Mouse (Mus musculus): Measurements from ENCODE around the gene Gsdma2. TPM values are rescaled to one million over a fixed set of nuclear protein-coding genes. Genes with fewer than 3 reads are reported as not detected.
"Not testable (repeated sequence)": the region's sequence is repeated elsewhere in the genome, so short reads cannot be mapped to it uniquely, and the experiment has no call there.

Gsdma2 gene
- polyA plus RNA-seq (2012; ENCODE audit: insufficient read depth, insufficient read length, low replicate concordance, missing spikeins), result not detected in 2 replicates

- no peak within 1 kb of the TSS for H3K4me3 ChIP-seq (ENCODE audit: insufficient read depth, low read depth, low read length)
- TF ChIP-seq POLR2A (IDR thresholded peaks at IDR 0.05; ENCODE audit: insufficient read depth, low read depth, low read length), result no peak
- 75% methylated on average over 2 of the region's 2 CpGs for WGBS
- no peaks in the 10 kb centered on the region for H3K4me1 ChIP-seq (ENCODE audit: control insufficient read depth, insufficient read depth, low read length)
- H3K27ac ChIP-seq (ENCODE audit: insufficient read depth, low read depth, low read length), result no peak within 1 kb of the TSS
These were observed at the start of gene Gsdma2 for GRCm38 (mm10) chr11:98646459-98646858. Gsdma2 (plus strand) TSS chr11:98646759.

- Histone ChIP-seq H3K27ac (ENCODE audit: insufficient read depth, low read depth, low read length) (no peak overlapping the region), H3K4me3 (ENCODE audit: insufficient read depth, low read depth, low read length) (no peak overlapping the region), H3K4me1 (ENCODE audit: control insufficient read depth, insufficient read depth, low read length) (peaks cover 3% of the 10 kb centered on the region; the same call in 1 of the 2 replicates)
- TF ChIP-seq CTCF (IDR thresholded peaks at IDR 0.05; ENCODE audit: insufficient read depth, low read depth, low read length), result no peak
- no peak for TF ChIP-seq POLR2A (IDR thresholded peaks at IDR 0.05; ENCODE audit: insufficient read depth, low read depth, low read length)
- 34% methylated on average over 5 of the region's 6 CpGs for WGBS
These were observed 49.2 kb upstream of the Gsdma2 start for GRCm38 (mm10) chr11:98597363-98597762.

DNA sequence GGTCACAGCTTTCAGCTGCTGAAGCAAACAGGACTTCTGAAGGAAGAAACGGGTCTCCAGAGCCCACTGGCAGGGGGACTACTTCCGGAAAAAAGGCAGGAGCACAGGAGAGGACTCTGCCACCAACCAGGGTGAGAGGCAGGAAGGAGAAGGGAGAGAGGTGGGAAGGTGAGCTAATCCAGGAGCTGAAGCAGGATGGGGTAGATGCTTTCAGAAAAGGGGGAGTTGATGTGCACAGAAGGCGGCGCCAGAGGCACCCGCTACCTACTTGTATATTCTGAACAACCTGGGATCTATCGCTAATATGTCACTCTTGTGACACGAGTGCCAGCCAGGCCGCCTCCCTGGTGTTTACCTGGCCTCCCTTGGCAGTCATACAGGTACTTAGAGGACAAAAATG, 48.6 kb upstream of the Gsdma2 start, which contains the start of gene Lrrc3c:
Gene Lrrc3c, plus strand, starts transcription at position 301 of the 400 bp plus-strand sequence.
- TF ChIP-seq POLR2A (IDR thresholded peaks at IDR 0.05; ENCODE audit: insufficient read depth, low read depth, low read length), result no peak
- TF ChIP-seq CTCF (IDR thresholded peaks at IDR 0.05; ENCODE audit: insufficient read depth, low read depth, low read length), result no peak
- Histone ChIP-seq H3K27ac (ENCODE audit: insufficient read depth, low read depth, low read length) (no peak within 1 kb of the TSS), H3K4me1 (ENCODE audit: control insufficient read depth, insufficient read depth, low read length) (peaks cover 3% of the 10 kb centered on the region; the same call in 1 of the 2 replicates), H3K4me3 (ENCODE audit: insufficient read depth, low read depth, low read length) (no peak within 1 kb of the TSS)
- 88% methylated on average over 8 of the region's 8 CpGs for WGBS

GRCm38 (mm10) chr11:98598851-98599290, 47.7 kb upstream of the Gsdma2 start:
- no peak overlapping the region for H3K27ac ChIP-seq (ENCODE audit: insufficient read depth, low read depth, low read length)
- H3K4me3 ChIP-seq (ENCODE audit: insufficient read depth, low read depth, low read length), result no peak overlapping the region
- TF ChIP-seq CTCF (IDR thresholded peaks at IDR 0.05; ENCODE audit: insufficient read depth, low read depth, low read length), result no peak
- TF ChIP-seq POLR2A (IDR thresholded peaks at IDR 0.05; ENCODE audit: insufficient read depth, low read depth, low read length), result no peak
- WGBS, result 28% methylated on average over 18 of the region's 18 CpGs
- H3K4me1 ChIP-seq (ENCODE audit: control insufficient read depth, insufficient read depth, low read length), result peaks cover 3% of the 10 kb centered on the region; the same call in 1 of the 2 replicates

GRCm38 (mm10) chr11:98599291-98599690, 47.3 kb upstream of the Gsdma2 start:
- TF ChIP-seq CTCF (IDR thresholded peaks at IDR 0.05; ENCODE audit: insufficient read depth, low read depth, low read length), result no peak
- peaks cover 3% of the 10 kb centered on the region; the same call in 1 of the 2 replicates for H3K4me1 ChIP-seq (ENCODE audit: control insufficient read depth, insufficient read depth, low read length)
- H3K27ac ChIP-seq (ENCODE audit: insufficient read depth, low read depth, low read length), result no peak overlapping the region
- 48% methylated on average over 18 of the region's 18 CpGs for WGBS
- H3K4me3 ChIP-seq (ENCODE audit: insufficient read depth, low read depth, low read length), result no peak overlapping the region

- no peak overlapping the region for H3K27ac ChIP-seq (ENCODE audit: insufficient read depth, low read depth, low read length)
- 4% methylated on average over 20 of the region's 20 CpGs for WGBS
- TF ChIP-seq POLR2A (IDR thresholded peaks at IDR 0.05; ENCODE audit: insufficient read depth, low read depth, low read length) (no peak), CTCF (IDR thresholded peaks at IDR 0.05; ENCODE audit: insufficient read depth, low read depth, low read length) (no peak)
- peaks cover 3% of the 10 kb centered on the region; the same call in 1 of the 2 replicates for H3K4me1 ChIP-seq (ENCODE audit: control insufficient read depth, insufficient read depth, low read length)
- no peak overlapping the region for H3K4me3 ChIP-seq (ENCODE audit: insufficient read depth, low read depth, low read length)
These were observed 44.4 kb upstream of the Gsdma2 start for GRCm38 (mm10) chr11:98602090-98602690.

DNA sequence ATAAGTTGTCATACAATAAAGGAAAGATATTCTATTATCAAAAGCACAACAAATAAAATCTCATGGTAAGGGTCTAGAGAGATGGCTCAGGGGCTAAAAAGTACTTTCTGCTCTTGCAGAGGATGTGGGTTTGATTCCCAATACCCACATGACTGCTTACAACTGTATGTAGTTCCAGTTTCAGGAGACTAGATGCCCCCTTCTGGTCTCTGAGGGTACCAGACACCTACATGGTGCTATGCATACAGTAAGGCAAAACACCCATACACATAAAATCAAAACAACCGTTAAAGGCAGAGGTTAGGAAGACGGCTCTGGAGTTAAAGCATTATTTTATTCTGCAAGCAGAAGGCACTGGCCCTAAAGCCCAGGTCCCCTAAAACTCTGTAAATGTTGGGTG, 42.6 kb upstream of the Gsdma2 start:
- peaks cover 3% of the 10 kb centered on the region; the same call in 1 of the 2 replicates for H3K4me1 ChIP-seq (ENCODE audit: control insufficient read depth, insufficient read depth, low read length)
- 88% methylated on average over 2 of the region's 2 CpGs for WGBS
- no peak overlapping the region for H3K27ac ChIP-seq (ENCODE audit: insufficient read depth, low read depth, low read length)
- no peak overlapping the region for H3K4me3 ChIP-seq (ENCODE audit: insufficient read depth, low read depth, low read length)
- TF ChIP-seq POLR2A (IDR thresholded peaks at IDR 0.05; ENCODE audit: insufficient read depth, low read depth, low read length) (no peak), CTCF (IDR thresholded peaks at IDR 0.05; ENCODE audit: insufficient read depth, low read depth, low read length) (no peak)

GRCm38 (mm10) chr11:98604911-98605310, 41.6 kb upstream of the Gsdma2 start:
- H3K4me1 ChIP-seq (ENCODE audit: control insufficient read depth, insufficient read depth, low read length); H3K4me3 ChIP-seq (ENCODE audit: insufficient read depth, low read depth, low read length); H3K27ac ChIP-seq (ENCODE audit: insufficient read depth, low read depth, low read length): not testable (repeated sequence)
- 73% methylated on average over 6 of the region's 6 CpGs for WGBS

DNA sequence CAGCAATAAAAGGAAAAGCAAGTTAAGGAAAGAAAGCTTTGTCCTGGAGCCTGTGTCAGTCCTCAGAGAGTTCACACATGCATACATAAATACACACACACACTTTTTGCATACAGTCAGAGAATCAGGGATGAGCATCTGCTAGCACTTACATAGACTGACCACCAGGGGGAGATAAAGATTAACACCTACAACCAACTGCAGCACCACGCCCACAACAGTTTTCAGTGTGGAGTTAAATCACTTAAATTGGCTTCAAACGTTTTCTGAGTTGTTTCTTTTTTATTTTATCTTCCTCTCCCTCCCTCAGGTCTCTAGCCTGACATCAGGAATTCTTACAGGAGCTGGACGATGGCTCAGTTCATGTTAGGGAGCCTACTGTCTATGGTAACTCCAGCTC, 39.8 kb upstream of the Gsdma2 start:
- 7% methylated on average over 3 of the region's 3 CpGs for WGBS
- Histone ChIP-seq H3K4me1 (ENCODE audit: control insufficient read depth, insufficient read depth, low read length) (peaks cover 3% of the 10 kb centered on the region; the same call in 1 of the 2 replicates), H3K4me3 (ENCODE audit: insufficient read depth, low read depth, low read length) (no peak overlapping the region), H3K27ac (ENCODE audit: insufficient read depth, low read depth, low read length) (no peak overlapping the region)
- TF ChIP-seq POLR2A (IDR thresholded peaks at IDR 0.05; ENCODE audit: insufficient read depth, low read depth, low read length) (no peak), CTCF (IDR thresholded peaks at IDR 0.05; ENCODE audit: insufficient read depth, low read depth, low read length) (no peak)

All from olfactory bulb, adult 2 months (tissue).